Mouse (Mus musculus) neural tube, embryonic 11.5 days (tissue): Measurements from ENCODE around the gene Nat8. TPM values are rescaled to one million over a fixed set of nuclear protein-coding genes. Genes with fewer than 3 reads are reported as not detected.
"Not testable (repeated sequence)": the region's sequence is repeated elsewhere in the genome, so short reads cannot be mapped to it uniquely, and the experiment has no call there.

ENCODE experiments used
- ATAC-seq: fragments of 200-750 bp; cut with Nextera tagmentation; 2 replicates; pipeline ENCODE4 v1.8.0; 2017; ENCODE audit warnings: moderate number of reproducible peaks, mild to moderate bottlenecking, moderate TSS enrichment, moderate library complexity; ENCODE audit not compliant: insufficient read depth, low FRiP score, low TSS enrichment
- DNase-seq: peaks from one replicate; pipeline ENCODE4 v3.0.0-alpha.2; 2015; ENCODE audit warnings: low spot score
- H3K27ac ChIP-seq: fragments of 300-500 bp; sonication (generic); 2 replicates; pipeline ENCODE4 v1.5.1; 2014; ENCODE audit warnings: low read depth, mild to moderate bottlenecking, low read length
- H3K27me3 ChIP-seq: fragments of 300-500 bp; sonication (generic); 2 replicates; pipeline ENCODE4 v1.6.1; 2014; ENCODE audit warnings: mild to moderate bottlenecking, low read length, mixed read lengths; ENCODE audit not compliant: control insufficient read depth, insufficient read depth
- H3K36me3 ChIP-seq: fragments of 300-500 bp; sonication (generic); 2 replicates; pipeline ENCODE4 v1.6.1; 2014; ENCODE audit warnings: mild to moderate bottlenecking, low read length, moderate library complexity, mixed read lengths; ENCODE audit not compliant: control insufficient read depth, insufficient read depth
- H3K4me1 ChIP-seq: fragments of 300-500 bp; sonication (generic); 2 replicates; pipeline ENCODE4 v1.6.1; 2014; ENCODE audit warnings: low read length, mixed read lengths; ENCODE audit not compliant: control insufficient read depth, insufficient read depth
- H3K4me2 ChIP-seq: fragments of 300-500 bp; sonication (generic); 2 replicates; pipeline ENCODE4 v1.6.1; 2014; ENCODE audit warnings: low read depth, mild to moderate bottlenecking, moderate library complexity
- H3K4me3 ChIP-seq: fragments of 300-500 bp; sonication (generic); 2 replicates; pipeline ENCODE4 v1.5.1; 2014; ENCODE audit warnings: low read depth, low read length
- H3K9ac ChIP-seq: fragments of 300-500 bp; sonication (generic); 2 replicates; pipeline ENCODE4 v1.6.1; 2014; ENCODE audit warnings: mild to moderate bottlenecking, low read length
- H3K9me3 ChIP-seq: fragments of 300-500 bp; sonication (generic); 2 replicates; pipeline ENCODE4 v1.6.1; 2016; ENCODE audit warnings: low read length; ENCODE audit not compliant: control insufficient read depth
- WGBS: fragments of 180-500 bp; shearing (Covaris S2); extraction: QIAGEN DNeasy Blood & Tissue Kit; methylation state at CpG from one replicate; pipeline ENCODE4 v1.1.7; 2014; 5-methylcytosine and 5-hydroxymethylcytosine counted together
- polyA plus RNA-seq: library from polyadenylated mRNA; unstranded; fragments of >200 nt; fragmentation: Nextera tagmentation; extraction: Ambion mirVana; gene quantifications from 2 replicates; pipeline ENCODE4 v1.2.1, GENCODE M21; 2014

Nat8 gene
- polyA plus RNA-seq = not detected in 2 replicates

GRCm38 (mm10) chr6:85831796-85832321, at the start of gene Nat8:
Gene Nat8, minus strand, starts transcription at chr6:85832082.
- Histone ChIP-seq H3K4me1 (no peaks in the 10 kb centered on the region), H3K27ac (no peak within 1 kb of the TSS), H3K9ac (no peak within 1 kb of the TSS), H3K36me3 (no peaks in the 10 kb centered on the region), H3K9me3 (no peaks in the 10 kb centered on the region), H3K27me3 (no peaks in the 10 kb centered on the region), H3K4me2 (no peak within 1 kb of the TSS), H3K4me3 (no peak within 1 kb of the TSS)
- DNase-seq (no peak), ATAC-seq (no peak)
- 82% methylated on average over 7 of the region's 7 CpGs for WGBS

GRCm38 (mm10) chr6:85869006-85869405, 37.1 kb upstream of the Nat8 start, which contains the start of gene Nat8f2:
Gene Nat8f2, minus strand, starts transcription at chr6:85869158.
- not testable (repeated sequence) for DNase-seq, H3K4me2 ChIP-seq
- WGBS = 91% methylated on average over 5 of the region's 5 CpGs

DNA sequence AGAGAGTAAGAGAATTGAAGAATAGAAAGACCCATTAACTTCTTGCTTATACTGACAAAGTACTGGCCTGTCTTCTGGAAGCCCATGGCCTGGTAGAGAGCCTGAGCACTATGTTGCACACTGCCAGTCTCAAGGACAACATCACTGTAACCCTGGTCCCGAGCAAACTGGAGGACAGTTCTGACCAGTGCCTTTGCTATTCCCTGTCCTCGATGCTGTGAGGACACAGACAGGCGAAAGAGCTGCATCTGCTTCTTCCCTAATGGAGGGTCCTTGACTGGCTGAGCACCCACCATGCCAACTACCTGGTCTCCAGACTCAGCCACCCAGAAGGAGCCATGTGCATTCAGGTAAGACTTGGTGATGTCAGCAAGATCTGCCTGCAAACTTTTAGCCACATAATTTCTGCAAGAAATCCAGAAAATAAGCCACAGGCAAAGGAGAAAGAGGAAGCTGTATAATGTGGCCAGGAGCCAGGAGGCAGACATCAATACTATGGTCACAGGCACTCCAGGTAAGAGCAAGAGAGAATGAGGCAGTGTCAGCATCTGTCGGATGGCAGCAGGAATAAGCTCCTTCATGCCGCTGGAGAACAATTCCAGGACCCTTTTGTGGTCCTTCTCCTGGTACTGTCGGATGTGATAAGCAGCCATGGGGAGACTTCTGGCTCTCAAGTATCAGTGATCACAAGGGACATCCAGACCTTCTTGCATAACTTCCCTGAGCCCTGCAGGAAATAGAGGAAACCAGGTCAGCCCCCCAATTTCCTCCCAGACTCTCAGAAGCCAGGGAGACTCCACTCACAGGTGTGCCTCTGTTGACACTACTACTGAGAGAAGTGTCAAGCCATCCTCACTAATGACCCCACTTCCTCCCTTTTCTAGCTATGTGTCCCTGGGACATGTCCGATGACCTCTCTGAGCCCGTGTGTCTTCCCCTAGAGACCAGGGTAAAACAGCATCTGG, 36.1 kb upstream of the Nat8 start:
- Histone ChIP-seq H3K4me3 (no peak overlapping the region), H3K27ac (no peak overlapping the region), H3K4me1 (no peaks in the 10 kb centered on the region), H3K36me3 (no peaks in the 10 kb centered on the region), H3K9me3 (no peaks in the 10 kb centered on the region), H3K27me3 (no peaks in the 10 kb centered on the region), H3K9ac (no peak overlapping the region), H3K4me2 (no peak overlapping the region)
- 82% methylated on average over 8 of the region's 8 CpGs for WGBS
- DNase-seq (no peak), ATAC-seq (no peak)

More at GRCm38 (mm10) chr6:85869006-85869405, 37.1 kb upstream of the Nat8 start, which contains the start of gene Nat8f2:
- not testable (repeated sequence) for H3K9ac ChIP-seq, H3K36me3 ChIP-seq, H3K4me3 ChIP-seq, ATAC-seq, H3K27ac ChIP-seq, H3K9me3 ChIP-seq, H3K27me3 ChIP-seq, H3K4me1 ChIP-seq

DNA sequence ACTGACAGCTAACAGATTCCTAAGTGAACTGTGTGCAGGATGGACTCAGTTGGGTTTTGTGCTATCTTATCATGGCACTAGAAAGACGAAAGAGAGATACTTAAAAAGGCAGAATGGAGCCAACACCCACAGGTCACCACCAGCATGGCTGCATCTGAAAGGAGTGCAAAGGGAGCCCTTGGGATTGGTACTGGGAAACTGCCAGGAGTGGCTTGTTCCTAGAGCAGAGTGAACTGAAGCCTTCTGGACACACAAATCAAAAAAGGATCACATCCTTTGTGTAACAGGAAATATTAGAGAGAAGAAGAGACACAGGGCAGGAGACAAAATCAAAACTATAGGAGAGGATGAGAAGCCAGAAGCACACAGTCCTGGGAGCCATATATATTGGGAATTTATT, 35.1 kb upstream of the Nat8 start:
- H3K9ac ChIP-seq, H3K4me2 ChIP-seq, DNase-seq, H3K4me3 ChIP-seq, H3K27me3 ChIP-seq, H3K36me3 ChIP-seq, H3K4me1 ChIP-seq, H3K27ac ChIP-seq, ATAC-seq, H3K9me3 ChIP-seq: not testable (repeated sequence)
- 70% methylated on average over 1 of the region's 1 CpGs for WGBS

DNA sequence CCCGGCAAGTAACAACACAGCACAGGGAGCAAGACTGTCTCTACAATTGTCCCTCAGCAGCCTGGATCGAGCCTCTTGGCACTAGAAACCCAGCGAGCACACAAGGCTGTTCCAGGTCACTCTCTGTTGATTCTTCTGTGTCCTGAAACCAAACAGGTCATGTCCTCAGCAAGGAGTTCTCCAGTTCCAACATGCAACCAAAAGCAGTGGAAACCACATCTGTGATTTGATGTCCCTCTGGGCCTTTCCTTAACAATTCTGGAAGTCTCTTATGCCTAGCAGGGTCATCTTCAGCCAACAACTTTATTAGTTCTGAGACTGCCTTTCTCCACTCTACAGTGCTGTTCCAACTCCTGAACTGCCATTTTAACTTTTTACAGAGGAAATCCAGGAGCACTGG, 34.3 kb upstream of the Nat8 start:
- not testable (repeated sequence) for ATAC-seq, H3K36me3 ChIP-seq, H3K9ac ChIP-seq, H3K9me3 ChIP-seq, H3K4me2 ChIP-seq, H3K27me3 ChIP-seq, H3K4me1 ChIP-seq, H3K27ac ChIP-seq, DNase-seq, H3K4me3 ChIP-seq
- 86% methylated on average over 3 of the region's 3 CpGs for WGBS

DNA sequence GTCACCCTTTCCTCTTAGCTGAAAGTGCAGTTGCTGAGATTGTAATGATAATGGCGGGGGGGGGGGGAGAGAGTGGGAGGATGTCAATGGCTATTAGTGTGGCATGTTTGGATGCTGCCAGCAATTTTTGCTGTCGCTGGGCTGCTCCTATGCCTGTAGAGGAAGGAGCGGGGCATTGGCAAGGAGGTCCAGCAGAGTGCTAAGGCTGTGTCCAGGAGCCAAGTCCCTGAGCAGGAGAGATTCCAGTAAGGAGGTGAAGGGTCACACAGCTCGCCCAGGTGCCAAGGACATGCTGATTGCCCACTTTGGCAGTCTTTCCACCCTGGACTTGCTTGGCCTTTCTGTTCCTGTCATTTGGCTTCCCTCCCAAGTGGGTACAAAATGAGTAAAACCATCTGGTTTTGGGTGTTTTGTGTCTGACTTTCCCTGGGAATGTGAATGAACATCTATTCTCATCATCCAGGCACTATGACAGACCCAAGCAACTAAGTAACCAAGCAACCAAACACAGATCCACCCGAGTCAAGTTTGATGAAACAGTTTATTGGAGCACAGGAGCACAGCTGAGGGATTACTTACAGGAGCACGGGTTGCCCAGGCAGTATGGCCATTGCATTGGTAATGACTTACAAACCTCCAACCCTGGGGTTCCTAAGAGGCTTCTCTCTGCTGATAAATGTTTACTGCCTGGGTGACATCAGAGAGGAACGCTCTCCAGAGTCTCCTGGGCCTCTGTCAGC, 33.2 kb upstream of the Nat8 start:
- ATAC-seq, H3K27ac ChIP-seq, H3K4me1 ChIP-seq, H3K36me3 ChIP-seq, H3K9me3 ChIP-seq, H3K4me3 ChIP-seq, H3K4me2 ChIP-seq, H3K27me3 ChIP-seq, DNase-seq, H3K9ac ChIP-seq: not testable (repeated sequence)
- WGBS = 68% methylated on average over 4 of the region's 7 CpGs

DNA sequence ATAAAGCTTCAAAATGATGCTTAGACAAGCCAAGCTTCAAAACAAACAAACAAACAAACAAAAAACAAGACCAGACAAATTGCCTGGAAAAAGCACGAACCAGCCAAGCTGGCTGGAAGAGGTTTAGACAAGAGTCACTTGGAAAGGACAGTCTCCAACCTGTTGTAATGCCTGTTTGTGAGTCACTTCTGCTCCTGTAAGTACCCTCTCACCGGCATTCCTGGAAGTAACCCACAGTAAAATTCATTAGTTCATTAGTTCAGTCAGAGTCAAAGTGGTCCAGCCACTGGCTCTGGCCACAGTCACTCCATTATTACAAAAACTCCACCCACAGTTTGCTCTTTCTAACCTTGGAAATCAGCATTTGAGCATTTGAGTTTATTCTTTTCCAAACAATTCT, 32.0 kb upstream of the Nat8 start:
- H3K9me3 ChIP-seq = no peaks in the 10 kb centered on the region
- no peak overlapping the region for H3K9ac ChIP-seq
- no peak overlapping the region for H3K27ac ChIP-seq
- no peaks in the 10 kb centered on the region for H3K27me3 ChIP-seq
- DNase-seq (no peak), ATAC-seq (no peak)
- WGBS = 79% methylated on average over 2 of the region's 2 CpGs
- no peaks in the 10 kb centered on the region for H3K4me1 ChIP-seq
- no peak overlapping the region for H3K4me2 ChIP-seq
- no peak overlapping the region for H3K4me3 ChIP-seq
- no peaks in the 10 kb centered on the region for H3K36me3 ChIP-seq

DNA sequence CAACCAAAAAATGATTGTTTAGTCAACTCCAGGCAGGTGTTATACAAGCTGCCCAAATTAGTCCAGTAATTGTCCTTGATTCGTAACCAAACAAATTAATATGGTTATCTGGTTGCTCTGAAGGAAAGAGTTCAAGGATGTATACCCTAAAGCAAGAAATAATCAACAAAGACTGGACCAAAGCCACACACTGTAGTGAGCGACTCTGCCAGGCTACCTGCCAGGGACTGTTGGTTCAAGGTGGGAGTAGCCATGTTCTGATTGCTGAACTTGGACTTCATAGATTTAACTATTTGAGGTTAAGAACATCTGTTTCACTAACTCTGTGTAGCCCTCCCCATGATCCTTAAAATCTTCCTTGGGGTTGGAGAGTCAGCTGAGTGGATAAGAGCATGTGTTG, 31.3 kb upstream of the Nat8 start:
- Histone ChIP-seq H3K36me3 (no peaks in the 10 kb centered on the region), H3K27me3 (no peaks in the 10 kb centered on the region), H3K4me3 (no peak overlapping the region), H3K9me3 (no peaks in the 10 kb centered on the region), H3K4me1 (no peaks in the 10 kb centered on the region), H3K4me2 (no peak overlapping the region), H3K9ac (no peak overlapping the region), H3K27ac (no peak overlapping the region)
- no peak for DNase-seq
- WGBS = 85% methylated on average over 2 of the region's 2 CpGs
- ATAC-seq = no peak
